Mouse (Mus musculus) CH12.LX (cell line): ENCODE measurements around the gene Acad11. TPM values are rescaled to one million over a fixed set of nuclear protein-coding genes. Genes with fewer than 3 reads are reported as not detected.

ENCODE experiments used
- DNase-seq: peaks from one replicate; pipeline ENCODE4 v3.0.0-alpha.2; 2013; ENCODE audit errors: extremely low read depth
- H3K27ac ChIP-seq: 2 replicates; pipeline ENCODE4 v1.5.1; 2012; ENCODE audit warnings: low read depth, mild to moderate bottlenecking, control low read depth, moderate library complexity; ENCODE audit not compliant: insufficient read depth
- H3K27me3 ChIP-seq: replicated peaks from 2 replicates; pipeline ENCODE3; 2012; ENCODE audit warnings: inconsistent platforms
- H3K36me3 ChIP-seq, 2 experiments: replicated peaks in 1 of 2; 2 replicates each; pipeline versions ENCODE3 to v1.6.1; 2012; ENCODE audit warnings: inconsistent platforms in 1 of 2, low read length in 1 of 2, mild to moderate bottlenecking in 1 of 2, mixed read lengths in 1 of 2, moderate library complexity in 1 of 2; ENCODE audit not compliant: control insufficient read depth in 1 of 2, insufficient read depth in 1 of 2
- H3K4me1 ChIP-seq, 2 experiments: 2 replicates each; pipeline ENCODE4 v1.6.1; 2012; ENCODE audit warnings: inconsistent platforms in 1 of 2, moderate library complexity in 1 of 2; ENCODE audit not compliant: insufficient read depth in 2 of 2, control insufficient read depth in 1 of 2
- H3K4me2 ChIP-seq: 2 replicates; pipeline ENCODE4 v1.6.1; 2012; ENCODE audit warnings: low read depth, mild to moderate bottlenecking, control low read depth; ENCODE audit not compliant: poor library complexity, insufficient read depth, severe bottlenecking
- H3K4me3 ChIP-seq, 3 experiments: fragments of 150-350 bp in 1 of 3; sonication (generic) in 1 of 3; replicated peaks in 1 of 3; 2 replicates each; pipeline versions ENCODE3 to v1.5.1; 2011 to 2012; ENCODE audit warnings: low read depth in 2 of 3, low read length in 2 of 3, mild to moderate bottlenecking in 2 of 3, moderate library complexity in 2 of 3, control low read depth in 1 of 3, improper control_type of control experiment in 1 of 3, inconsistent platforms in 1 of 3, mixed read lengths in 1 of 3; ENCODE audit not compliant: poor library complexity in 1 of 3
- H3K79me2 ChIP-seq: replicated peaks from 2 replicates; pipeline ENCODE4 v1.6.1; 2012; ENCODE audit warnings: mild to moderate bottlenecking, moderate library complexity; ENCODE audit not compliant: control insufficient read depth, poor library complexity, insufficient read depth, severe bottlenecking; ENCODE audit errors: extremely low read depth
- H3K9ac ChIP-seq: 2 replicates; pipeline ENCODE4 v1.6.1; 2012; ENCODE audit warnings: low read depth, mild to moderate bottlenecking, control low read depth, moderate library complexity; ENCODE audit not compliant: insufficient read depth
- H3K9me3 ChIP-seq: replicated peaks from 2 replicates; pipeline ENCODE3; 2012; ENCODE audit warnings: low read length, inconsistent platforms, mixed read lengths
- BHLHE40 ChIP-seq: IDR thresholded peaks from 2 replicates; pipeline ENCODE4 v1.6.1; 2011; ENCODE audit warnings: mild to moderate bottlenecking, low read depth, low read length, improper control_type of control experiment
- CHD1 ChIP-seq: IDR thresholded peaks from 2 replicates; pipeline ENCODE4 v1.6.1; 2012; ENCODE audit warnings: low read depth, low read length, improper control_type of control experiment, inconsistent platforms
- E2F4 ChIP-seq: IDR thresholded peaks from 2 replicates; pipeline ENCODE4 v1.6.1; 2011; ENCODE audit warnings: low read depth, low read length, improper control_type of control experiment; ENCODE audit not compliant: insufficient replicate concordance
- ELF1 ChIP-seq: IDR thresholded peaks from 2 replicates; pipeline ENCODE4 v1.6.1; 2014; ENCODE audit warnings: low read depth, mild to moderate bottlenecking, inconsistent platforms, low read length, improper control_type of control experiment
- EP300 ChIP-seq: IDR thresholded peaks from 2 replicates; pipeline ENCODE4 v1.6.1; 2011; ENCODE audit warnings: low read length, improper control_type of control experiment
- ETS1 ChIP-seq: conservative IDR thresholded peaks from 2 replicates; pipeline ENCODE4 v1.6.1; 2012; ENCODE audit warnings: low read depth, mild to moderate bottlenecking, inconsistent platforms, low read length, improper control_type of control experiment, moderate library complexity
- HCFC1 ChIP-seq: IDR thresholded peaks from 2 replicates; pipeline ENCODE4 v1.6.1; 2012; ENCODE audit warnings: low read depth, mild to moderate bottlenecking, inconsistent platforms, low read length, improper control_type of control experiment
- IRF4 ChIP-seq: IDR thresholded peaks from 2 replicates; pipeline ENCODE4 v1.6.1; 2014; ENCODE audit warnings: low read depth, mild to moderate bottlenecking, inconsistent platforms, low read length, improper control_type of control experiment
- JUND ChIP-seq: conservative IDR thresholded peaks from 2 replicates; pipeline ENCODE4 v1.6.1; 2011; ENCODE audit warnings: low read depth, low read length, improper control_type of control experiment
- MAX ChIP-seq: IDR thresholded peaks from 2 replicates; pipeline ENCODE4 v1.6.1; 2011; ENCODE audit warnings: low read length, improper control_type of control experiment
- MAZ ChIP-seq: IDR thresholded peaks from 2 replicates; pipeline ENCODE4 v1.6.1; 2012; ENCODE audit warnings: low read depth, mild to moderate bottlenecking, inconsistent platforms, low read length, improper control_type of control experiment, moderate library complexity
- MEF2A ChIP-seq: IDR thresholded peaks from 2 replicates; pipeline ENCODE4 v1.6.1; 2014; ENCODE audit warnings: low read depth, mild to moderate bottlenecking, inconsistent platforms, low read length, improper control_type of control experiment, borderline replicate concordance
- MXI1 ChIP-seq: IDR thresholded peaks from 2 replicates; pipeline ENCODE4 v1.6.1; 2011; ENCODE audit warnings: mild to moderate bottlenecking, low read depth, low read length, improper control_type of control experiment
- MYC ChIP-seq: IDR thresholded peaks from 2 replicates; pipeline ENCODE4 v1.6.1; 2011; ENCODE audit warnings: low read depth, mild to moderate bottlenecking, improper control_type of control experiment, low read length
- PAX5 ChIP-seq: IDR thresholded peaks from 2 replicates; pipeline ENCODE4 v1.6.1; 2012; ENCODE audit warnings: low read length, inconsistent platforms, mixed read lengths
- POLR2A ChIP-seq: IDR thresholded peaks from 2 replicates; pipeline ENCODE4 v1.6.1; 2011; ENCODE audit warnings: low read depth, mild to moderate bottlenecking, improper control_type of control experiment, low read length
- RAD21 ChIP-seq: IDR thresholded peaks from 2 replicates; pipeline ENCODE4 v1.6.1; 2011; ENCODE audit warnings: low read depth, mild to moderate bottlenecking, low read length, improper control_type of control experiment, moderate library complexity
- RCOR1 ChIP-seq: conservative IDR thresholded peaks from 2 replicates; pipeline ENCODE4 v1.6.1; 2012; ENCODE audit warnings: low read depth, mild to moderate bottlenecking, inconsistent platforms, low read length, improper control_type of control experiment
- SMC3 ChIP-seq: IDR thresholded peaks from 2 replicates; pipeline ENCODE4 v1.6.1; 2011; ENCODE audit warnings: low read depth, low read length, improper control_type of control experiment
- TBP ChIP-seq: conservative IDR thresholded peaks from 2 replicates; pipeline ENCODE4 v1.6.1; 2011; ENCODE audit warnings: low read depth, low read length, improper control_type of control experiment
- TCF12 ChIP-seq: IDR thresholded peaks from 2 replicates; pipeline ENCODE4 v1.6.1; 2014; ENCODE audit warnings: low read depth, mild to moderate bottlenecking, inconsistent platforms, low read length, improper control_type of control experiment
- USF1 ChIP-seq: IDR thresholded peaks from 2 replicates; pipeline ENCODE4 v1.6.1; 2014; ENCODE audit warnings: low read depth, mild to moderate bottlenecking, inconsistent platforms, low read length, improper control_type of control experiment
- USF2 ChIP-seq: conservative IDR thresholded peaks from 2 replicates; pipeline ENCODE4 v1.6.1; 2011; ENCODE audit warnings: low read depth, low read length, improper control_type of control experiment
- ZC3H11A ChIP-seq: IDR thresholded peaks from 2 replicates; pipeline ENCODE4 v1.6.1; 2012; ENCODE audit warnings: low read depth, mild to moderate bottlenecking, inconsistent platforms, low read length, improper control_type of control experiment
- dilution Hi-C: fragments of 300-500 bp; cut with MboI; formaldehyde crosslinking; loops from 2 replicates; pipeline ENCODE4 v1.14.3; 2020; ENCODE audit warnings: low sequenced_read_pairs; ENCODE audit not compliant: extremely low pct_unique_long_range_greater_than_20kb, extremely low pct_ligation_motif_present
- in situ Hi-C: fragments of 300-500 bp; cut with MboI; formaldehyde crosslinking; loops from 3 replicates; pipeline ENCODE4 v1.14.3; 2019; ENCODE audit warnings: low sequenced_read_pairs, low pct_ligation_motif_present, low pct_unique_long_range_greater_than_20kb, mixed read lengths
- polyA plus RNA-seq: library from polyadenylated mRNA; unstranded; fragments of >175 nt; gene quantifications from 2 replicates; pipeline ENCODE4 v1.2.1, GENCODE M21; 2012; ENCODE audit warnings: low read depth; ENCODE audit not compliant: insufficient read length
- total RNA-seq, 2 experiments: library from RNA; depleted of rRNA; stranded (reverse); fragments of 300-350 nt in 1 of 2; fragments of >200 nt in 1 of 2; gene quantifications; 2 replicates each; pipeline ENCODE4 v1.2.3; 2012 to 2014

The Acad11 gene
- total and polyA plus RNA-seq, 3 experiments, result 8.3 to 12.1 (median 10.0) TPM

- no peak overlapping the region for H3K27ac ChIP-seq
- DNase-seq, result no peak
- in situ Hi-C loops, result loop anchor here (25.0 kb wide), 1 partner anchor 534 kb away; the partner anchor contains the start of gene Bfsp2
- dilution Hi-C loops, result no loop called here
- H3K9ac ChIP-seq, result no peak overlapping the region
- no peak overlapping the region for H3K4me2 ChIP-seq
- H3K27me3 ChIP-seq, result no peaks in the 10 kb centered on the region
- H3K79me2 ChIP-seq, result no peaks in the 10 kb centered on the region
- no peaks in the 10 kb centered on the region for H3K4me1 ChIP-seq
- TF ChIP-seq RCOR1 (no peak), RAD21 (no peak), USF1 (no peak), TBP (no peak), ELF1 (no peak), PAX5 (no peak), BHLHE40 (no peak), MXI1 (no peak), E2F4 (no peak), ETS1 (no peak), MYC (no peak), CHD1 (no peak), HCFC1 (no peak), MAZ (no peak), TCF12 (no peak), MEF2A (no peak), IRF4 (no peak)
- peaks cover 4 to 13% of the 10 kb centered on the region in 2 experiments for H3K36me3 ChIP-seq
- no peaks in the 10 kb centered on the region for H3K9me3 ChIP-seq
- no peak overlapping the region for H3K4me3 ChIP-seq
Observed at GRCm38 (mm10) chr9:104021026-104021425, 42.2 kb upstream of the Acad11 start.

- TF ChIP-seq MAX (no peak), HCFC1 (no peak), RAD21 (no peak), JUND (no peak), EP300 (no peak), TCF12 (no peak), ZC3H11A (no peak), POLR2A (no peak), SMC3 (no peak), USF2 (no peak), MAZ (no peak)
- TF ChIP-seq, all 38 proteins: peak for 0
- Histone ChIP-seq H3K27me3 (no peaks in the 10 kb centered on the region), H3K4me1 (no peaks in the 10 kb centered on the region), H3K27ac (no peak overlapping the region), H3K9ac (no peak overlapping the region), H3K36me3 (peaks cover 3 to 8% of the 10 kb centered on the region in 2 experiments), H3K4me2 (no peak overlapping the region), H3K4me3 (no peak overlapping the region), H3K79me2 (no peaks in the 10 kb centered on the region), H3K9me3 (peaks cover 2% of the 10 kb centered on the region)
- dilution Hi-C loops (no loop called here), in situ Hi-C loops (no loop called here)
- DNase-seq, result no peak
Observed at GRCm38 (mm10) chr9:104027186-104027585, 36.0 kb upstream of the Acad11 start.
